Mouse (Mus musculus) spleen, postnatal 0 days (tissue): ENCODE measurements around the gene Zbtb45. TPM values are rescaled to one million over a fixed set of nuclear protein-coding genes. Genes with fewer than 3 reads are reported as not detected.

Experiments
- polyA plus RNA-seq: library from polyadenylated mRNA; unstranded; fragments of >200 nt; fragmentation: Nextera tagmentation; extraction: Ambion mirVana; gene quantifications from 2 replicates; pipeline ENCODE4 v1.2.1, GENCODE M21; 2015

Zbtb45 gene
- polyA plus RNA-seq = 13.7 and 13.9 TPM in 2 replicates

DNA sequence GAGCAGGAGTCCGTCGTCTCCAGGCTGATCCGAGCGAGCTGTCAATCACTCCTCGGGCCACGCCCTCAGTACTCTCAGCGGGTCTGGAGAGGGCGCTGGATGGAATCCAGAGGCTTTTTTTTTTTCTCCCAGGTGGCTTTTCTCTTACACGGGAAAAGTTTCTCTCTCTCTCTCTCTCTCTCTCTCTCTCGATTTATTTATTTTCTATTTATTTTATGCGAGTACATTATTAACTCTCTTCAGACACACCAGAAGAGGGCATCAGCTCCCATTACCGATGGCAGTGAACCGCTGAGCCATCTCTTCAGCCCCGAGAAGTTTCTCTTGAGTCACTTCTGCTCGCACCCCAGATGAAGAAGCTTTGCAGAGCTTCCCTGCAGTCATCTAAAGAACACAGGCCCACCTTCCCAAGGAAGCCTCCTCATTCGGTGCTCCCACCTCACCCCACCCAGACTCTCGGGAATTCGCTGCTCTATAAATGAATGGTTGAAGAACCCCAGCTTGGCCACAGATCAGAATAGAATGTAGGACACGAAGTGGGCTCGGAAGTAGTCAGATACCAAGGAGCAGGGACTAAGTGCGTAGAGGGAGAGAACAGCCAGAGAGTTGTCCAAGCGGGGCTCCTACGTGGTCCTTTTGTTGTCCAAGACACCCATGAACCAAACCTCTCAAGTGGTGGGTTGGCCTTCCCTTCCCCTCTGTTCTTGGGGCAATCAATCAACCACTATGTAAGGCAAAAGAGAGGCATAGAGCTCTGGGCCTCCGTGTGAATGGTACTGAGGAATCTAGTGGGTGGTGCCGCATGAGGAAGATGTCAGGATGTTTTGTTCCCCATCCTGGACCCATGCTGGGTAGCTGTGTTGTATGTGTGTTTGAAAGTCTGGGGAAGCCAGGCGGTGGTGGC lies at the start of gene Zbtb45:
TSS of gene Zbtb45 (minus strand) at position 30 of the 904 bp plus-strand sequence.

DNA sequence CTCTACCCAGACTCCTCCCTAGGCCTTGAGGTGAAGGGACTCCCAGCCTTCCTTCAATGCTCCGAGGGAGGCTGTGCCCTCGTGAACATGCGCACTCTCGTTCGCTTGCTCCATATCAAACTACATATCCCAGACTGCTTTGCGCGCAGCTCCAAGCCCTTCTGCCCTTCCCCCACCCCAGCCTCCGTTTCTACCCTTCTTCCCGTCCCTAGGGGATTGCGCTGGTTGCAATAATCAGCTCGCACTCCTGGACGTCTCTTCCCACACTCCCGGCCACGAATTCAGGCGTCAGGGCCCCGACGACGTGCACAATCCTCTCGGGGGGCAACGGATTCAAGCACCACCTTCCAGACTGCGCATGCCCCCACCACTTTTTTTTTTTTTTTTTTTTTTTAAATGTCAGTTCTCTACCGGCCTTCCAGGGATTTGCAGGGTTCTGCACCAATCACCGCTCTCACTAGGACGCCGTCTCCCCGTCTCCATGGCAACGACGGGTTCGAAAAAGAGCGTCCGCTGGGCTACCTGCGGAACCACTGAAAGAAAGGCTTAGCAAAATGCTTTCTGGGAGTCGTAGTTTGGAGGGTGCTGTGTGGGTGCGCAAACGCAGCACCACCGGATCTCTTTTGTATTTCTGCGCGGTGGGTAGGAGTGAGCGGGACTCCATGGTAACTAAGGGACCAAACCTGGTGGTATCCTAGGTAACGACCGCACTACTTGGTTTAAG lies 44.6 kb upstream of the Zbtb45 start, which contains the start of gene Mzf1:
TSS of gene Mzf1 (minus strand) at position 478 of the 724 bp plus-strand sequence.

DNA sequence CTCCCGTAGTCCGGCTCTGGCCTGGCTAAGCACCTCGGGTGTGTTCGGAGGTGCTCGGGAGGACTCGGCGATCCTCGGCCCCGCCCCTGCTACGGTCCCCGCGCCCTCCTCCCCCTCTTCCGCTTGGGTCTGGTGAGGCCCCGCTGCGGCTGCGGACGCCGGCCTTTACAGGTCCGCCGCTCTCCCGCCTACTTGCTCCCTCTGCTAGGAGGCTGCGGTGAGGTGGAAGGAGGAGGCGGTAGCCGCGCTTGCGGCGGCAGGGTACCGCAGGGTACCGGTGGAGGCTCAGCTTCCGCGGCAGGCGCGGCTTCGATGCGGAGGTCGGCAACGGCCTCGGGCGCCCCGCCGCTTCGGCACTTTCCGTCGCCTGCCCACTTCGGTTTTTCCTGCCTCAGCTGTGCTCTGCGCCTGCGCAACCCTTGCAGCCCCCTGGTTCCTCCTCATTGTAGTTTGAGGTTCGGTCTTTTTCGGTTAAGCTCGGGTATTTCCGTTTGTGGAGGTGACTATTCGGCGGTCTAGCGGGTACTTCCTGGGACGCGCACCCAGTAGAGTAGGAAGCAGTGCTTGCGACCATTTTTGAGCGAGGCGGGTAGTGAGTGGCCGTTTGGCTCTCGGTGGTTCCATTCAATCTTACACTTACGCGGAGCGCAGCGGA lies 28.2 kb upstream of the Zbtb45 start, which contains the start of gene Ube2m:
TSS of gene Ube2m (minus strand) at position 375 of the 655 bp plus-strand sequence.

DNA sequence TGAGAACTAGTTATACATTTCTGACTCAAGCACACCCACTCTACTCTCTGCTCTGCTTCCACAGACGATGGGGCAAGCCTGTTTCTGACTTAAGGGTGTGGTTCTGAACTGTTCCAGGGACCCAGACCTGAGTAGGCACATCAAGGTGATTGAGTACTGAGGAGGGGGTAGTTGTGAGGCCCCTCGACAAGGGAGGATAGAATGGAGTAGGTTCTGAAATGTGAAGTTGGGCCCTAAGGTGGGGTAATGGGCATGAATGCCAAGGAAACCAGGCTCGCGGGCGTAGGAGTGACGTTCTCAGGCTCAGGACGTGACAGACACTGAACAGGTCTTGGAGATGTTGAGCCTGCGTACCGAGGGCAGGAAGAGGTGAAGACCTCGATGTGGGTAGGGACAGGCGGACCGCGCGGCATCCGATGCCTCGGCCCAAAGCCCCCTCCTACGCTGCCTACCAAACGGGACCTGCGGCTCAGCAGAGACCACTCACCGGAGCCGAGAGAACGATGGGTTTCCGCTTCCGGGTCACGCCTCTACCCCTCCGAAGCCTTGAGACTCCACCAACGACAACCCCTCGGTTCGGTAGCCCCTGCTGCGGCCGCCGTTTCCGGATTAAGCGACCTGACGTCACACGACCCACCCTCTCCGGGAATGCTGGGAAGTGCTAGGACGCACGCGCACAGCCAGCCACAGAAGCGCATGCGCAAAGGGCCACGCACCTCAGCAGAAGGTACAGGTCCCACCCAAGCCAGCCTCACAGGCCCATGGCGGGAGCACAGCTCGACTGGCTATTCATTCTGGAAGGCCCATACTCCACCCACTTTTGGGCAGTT lies 24.5 kb upstream of the Zbtb45 start, which contains the start of gene Chmp2a:
TSS of gene Chmp2a (minus strand) at position 660 of the 830 bp plus-strand sequence.

DNA sequence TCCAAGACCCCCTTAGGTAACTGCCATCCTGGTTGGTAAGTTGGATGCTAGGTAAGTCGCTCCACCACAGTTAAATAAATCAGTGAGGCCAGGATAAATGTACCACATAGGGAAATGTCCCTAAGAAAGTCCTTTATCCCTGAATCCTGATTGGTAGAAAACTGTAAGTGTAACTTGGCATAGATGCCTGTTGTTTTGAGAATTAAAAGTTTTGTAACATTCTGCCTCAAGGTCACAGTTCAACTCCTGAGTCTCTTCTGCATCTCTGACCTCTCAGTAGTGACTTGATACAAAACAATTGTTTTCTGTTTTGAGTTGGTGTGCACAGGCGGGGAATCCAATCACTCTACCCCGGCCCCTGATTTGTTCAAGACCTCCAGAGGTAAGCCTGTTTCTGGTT lies 11.0 kb downstream of the Zbtb45 start, which contains the start of gene Trim28:
TSS of gene Trim28 (plus strand) at position 264 of the 400 bp plus-strand sequence.

DNA sequence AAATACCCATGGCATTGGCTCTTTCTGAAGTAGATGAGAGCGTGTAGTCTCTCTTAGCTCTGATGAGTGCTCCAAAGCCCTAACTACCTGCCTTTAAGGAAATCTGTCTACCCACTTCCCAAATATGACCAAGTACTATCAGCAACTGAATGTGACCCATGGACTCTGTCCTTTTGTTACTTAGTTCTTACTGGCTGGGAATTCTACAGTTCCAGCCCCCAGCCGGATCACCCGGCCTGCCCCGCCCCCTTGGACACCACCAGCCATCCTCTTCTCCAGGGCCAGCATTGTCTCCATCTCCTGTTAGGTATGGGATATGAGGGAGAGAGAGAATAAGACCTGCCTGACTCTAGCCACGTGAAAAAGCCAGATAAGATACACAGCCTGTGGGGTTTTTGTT lies 11.8 kb downstream of the Zbtb45 start, which contains the start of gene Slc27a5:
TSS of gene Slc27a5 (minus strand) at position 140 of the 400 bp plus-strand sequence.

DNA sequence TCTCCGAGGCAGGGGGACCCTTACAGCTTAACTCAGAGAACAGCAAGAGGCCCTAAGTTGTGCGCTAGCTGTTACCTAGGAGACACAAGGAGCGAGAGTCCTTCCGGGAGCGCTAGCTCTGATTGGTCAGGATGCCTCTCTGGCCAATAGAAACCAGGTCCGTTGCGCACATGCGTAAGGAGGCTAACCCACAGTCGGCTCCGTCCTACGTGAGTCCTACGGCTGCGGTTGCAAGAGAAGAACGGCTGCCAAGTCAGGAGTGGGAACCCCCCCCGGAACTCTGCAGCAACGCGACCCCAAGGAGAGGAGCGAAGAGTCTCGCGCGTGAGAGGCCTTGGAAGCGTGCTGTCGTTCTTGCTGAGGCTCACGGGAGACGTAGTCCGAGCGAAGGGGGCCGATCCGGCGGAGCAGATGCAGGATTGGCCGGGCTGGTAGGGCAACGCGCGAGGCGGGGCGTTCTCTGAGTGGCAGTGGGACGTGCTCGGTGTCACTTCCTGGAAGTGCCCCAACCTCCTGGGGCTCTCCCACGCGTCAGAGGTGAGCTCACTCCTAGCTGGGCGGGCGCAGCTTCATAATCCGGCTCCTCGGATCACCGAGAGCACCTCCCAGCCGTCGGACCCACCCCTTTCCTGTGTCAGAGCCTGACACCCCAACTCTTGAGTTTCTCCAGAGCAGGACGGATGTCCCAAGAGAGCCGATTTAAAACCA lies 32.0 kb downstream of the Zbtb45 start, which contains the start of gene Zfp446:
TSS of gene Zfp446 (plus strand) at position 167 of the 708 bp plus-strand sequence.

DNA sequence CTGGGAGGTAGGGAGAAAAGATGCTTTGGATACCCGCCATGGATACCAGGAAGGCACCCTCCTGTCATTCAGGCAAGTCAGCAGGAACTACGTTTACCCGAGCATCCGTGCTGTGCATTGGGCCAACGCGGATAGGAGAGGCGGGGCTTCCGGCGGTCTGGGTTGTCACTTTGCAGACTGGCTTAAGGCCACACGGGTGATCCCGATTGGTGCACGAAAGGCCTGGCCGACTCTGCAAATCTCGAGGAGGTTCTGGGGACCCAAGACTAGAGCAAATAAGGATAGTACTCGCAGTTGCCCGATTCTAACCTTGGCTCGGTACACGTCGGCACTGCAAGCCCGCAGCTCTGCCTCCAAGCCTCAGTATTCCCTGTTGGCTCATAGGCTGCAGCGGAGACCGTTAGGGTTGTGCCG lies 44.1 kb downstream of the Zbtb45 start, which contains the start of gene Zfp324:
TSS of gene Zfp324 (plus strand) at position 161 of the 414 bp plus-strand sequence.

Other genes starting within 250 kb of the Zbtb45 start
- 0.49 and 0.86 TPM in 2 replicates for gene Zscan18, start 206.4 kb downstream of the Zbtb45 start, polyA plus RNA-seq
- 5.1 and 5.9 TPM in 2 replicates for gene Zfp329, start 191.2 kb downstream of the Zbtb45 start, polyA plus RNA-seq
- gene Zfp110, start 175.3 kb downstream of the Zbtb45 start, polyA plus RNA-seq = 13.2 and 14.4 TPM in 2 replicates
- 0.88 and 1.4 TPM in 2 replicates for gene Zfp128, start 128.9 kb downstream of the Zbtb45 start, polyA plus RNA-seq
- 3.8 and 4.0 TPM in 2 replicates for gene Zscan22, start 112.2 kb downstream of the Zbtb45 start, polyA plus RNA-seq
- gene Rps5, start 87.7 kb downstream of the Zbtb45 start, polyA plus RNA-seq = 1,111 and 1,114 TPM in 2 replicates
- gene Rnf225, start 82.6 kb downstream of the Zbtb45 start, polyA plus RNA-seq = 0.06 and 0.12 TPM in 2 replicates
- gene Zfp324, start 44.2 kb downstream of the Zbtb45 start, polyA plus RNA-seq = 3.1 and 3.2 TPM in 2 replicates
- gene Zfp446, start 32.2 kb downstream of the Zbtb45 start, polyA plus RNA-seq = 2.8 and 3.1 TPM in 2 replicates
- 0.08 TPM in 1 of 2 replicates, not detected in the other for gene Slc27a5, start 11.8 kb downstream of the Zbtb45 start, polyA plus RNA-seq
- 127 and 136 TPM in 2 replicates for gene Trim28, start 10.9 kb downstream of the Zbtb45 start, polyA plus RNA-seq
- 158 and 162 TPM in 2 replicates for gene Chmp2a, start 24.8 kb upstream of the Zbtb45 start, polyA plus RNA-seq
- 75.4 and 75.6 TPM in 2 replicates for gene Ube2m, start 28.2 kb upstream of the Zbtb45 start, polyA plus RNA-seq
- gene Mzf1, start 44.7 kb upstream of the Zbtb45 start, polyA plus RNA-seq = 0.36 and 1.1 TPM in 2 replicates
- not detected in 2 replicates for gene Vmn1r85, start 85.1 kb upstream of the Zbtb45 start, polyA plus RNA-seq
- gene Vmn1r86, start 109.9 kb upstream of the Zbtb45 start, polyA plus RNA-seq = not detected in 2 replicates
- gene Vmn1r87, start 130.1 kb upstream of the Zbtb45 start, polyA plus RNA-seq = not detected in 2 replicates
- gene Vmn1r88, start 149.5 kb upstream of the Zbtb45 start, polyA plus RNA-seq = 0.04 TPM in 1 of 2 replicates, not detected in the other
- not detected in 2 replicates for gene Vmn1r89, start 203.0 kb upstream of the Zbtb45 start, polyA plus RNA-seq